Mouse (Mus musculus) kidney, embryonic 15.5 days (tissue): ENCODE data around the gene Gm27021. TPM values are rescaled to one million over a fixed set of nuclear protein-coding genes. Genes with fewer than 3 reads are reported as not detected.
A peak's percentile ranks its signal among the peaks of the same experiment; 100 is the strongest.

ENCODE experiments used
- ATAC-seq: fragments of 200-750 bp; cut with Nextera tagmentation; replicated peaks from 2 replicates; pipeline ENCODE4 v1.8.0; 2017; ENCODE audit warnings: moderate TSS enrichment; ENCODE audit not compliant: low FRiP score
- H3K27ac ChIP-seq: fragments of 300-500 bp; sonication (generic); 2 replicates; pipeline ENCODE4 v1.5.1; 2015; ENCODE audit warnings: mild to moderate bottlenecking, inconsistent platforms
- H3K27me3 ChIP-seq: fragments of 300-500 bp; sonication (generic); 2 replicates; pipeline ENCODE4 v1.6.1; 2015; ENCODE audit warnings: inconsistent platforms
- H3K36me3 ChIP-seq: fragments of 300-500 bp; sonication (generic); 2 replicates; pipeline ENCODE4 v1.6.1; 2015; ENCODE audit warnings: inconsistent platforms
- H3K4me1 ChIP-seq: fragments of 300-500 bp; sonication (generic); 2 replicates; pipeline ENCODE4 v1.6.1; 2015; ENCODE audit warnings: inconsistent platforms
- H3K4me2 ChIP-seq: fragments of 300-500 bp; sonication (generic); 2 replicates; pipeline ENCODE4 v1.6.1; 2015; ENCODE audit warnings: moderate library complexity, mild to moderate bottlenecking, inconsistent platforms
- H3K4me3 ChIP-seq: fragments of 300-500 bp; sonication (generic); replicated peaks from 2 replicates; pipeline ENCODE4 v1.5.1; 2015; ENCODE audit warnings: mild to moderate bottlenecking, inconsistent platforms
- H3K9ac ChIP-seq: fragments of 300-500 bp; sonication (generic); 2 replicates; pipeline ENCODE4 v1.6.1; 2015; ENCODE audit warnings: mild to moderate bottlenecking, inconsistent platforms
- H3K9me3 ChIP-seq: fragments of 300-500 bp; sonication (generic); replicated peaks from 2 replicates; pipeline ENCODE4 v1.6.1; 2016; ENCODE audit warnings: inconsistent platforms
- whole genome bisulfite sequencing: fragments of 180-500 bp; shearing (Covaris S2); methylation state at CpG from one replicate; pipeline ENCODE4 v1.1.7; 2015; ENCODE audit warnings: mixed read lengths; 5-methylcytosine and 5-hydroxymethylcytosine counted together
- polyA plus RNA-seq: library from polyadenylated mRNA; unstranded; fragments of >200 nt; fragmentation: Nextera tagmentation; extraction: Ambion mirVana; gene quantifications from 2 replicates; pipeline ENCODE4 v1.2.1, GENCODE M21; 2015

Gm27021 gene
- polyA plus RNA-seq, 1 experiment from 2014 or later, result 2.8 TPM

DNA sequence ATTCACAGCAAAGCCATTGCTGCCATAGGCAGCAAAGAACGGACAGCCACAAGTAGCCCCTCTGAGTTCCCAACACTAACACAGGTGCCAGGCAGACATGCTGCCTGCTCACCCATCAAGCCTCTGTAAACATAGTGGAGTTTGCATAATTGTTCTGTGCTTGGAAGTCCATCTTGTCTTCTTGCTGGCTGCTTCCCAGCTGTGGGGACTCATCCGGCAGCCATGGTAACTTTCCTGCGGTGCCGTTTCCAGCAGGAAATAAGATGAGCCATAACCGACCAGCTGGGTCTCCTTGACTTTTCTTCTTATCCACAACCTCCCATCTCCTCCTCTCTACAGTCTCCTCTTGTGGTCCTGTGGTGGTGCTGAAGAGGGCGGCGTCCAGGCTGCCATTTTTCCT lies 30.5 kb upstream of the Gm27021 start:
- Histone ChIP-seq H3K4me2 (no peak overlapping the region), H3K9me3 (no peaks in the 10 kb centered on the region), H3K27ac (peak overlapping the region; percentile 66), H3K36me3 (no peaks in the 10 kb centered on the region), H3K4me1 (peaks cover 47% of the 10 kb centered on the region), H3K27me3 (0 out of 2 replicates have a peak, but pooled peaks cover 15% of the 10 kb centered on the region), H3K4me3 (no peak overlapping the region), H3K9ac (no peak overlapping the region)
- WGBS, result 78% methylated on average over 7 of the region's 7 CpGs
- ATAC-seq, result no peak

GRCm38 (mm10) chr8:120697979-120698272 lies 30.0 kb upstream of the Gm27021 start:
- no peak overlapping the region for H3K9ac ChIP-seq
- H3K4me1 ChIP-seq, result peaks cover 48% of the 10 kb centered on the region
- H3K27me3 ChIP-seq, result 0 out of 2 replicates have a peak, but pooled peaks cover 15% of the 10 kb centered on the region
- no peak overlapping the region for H3K4me3 ChIP-seq
- peak overlapping the region; percentile 66; the same call in 1 of the 2 replicates for H3K27ac ChIP-seq
- H3K36me3 ChIP-seq, result no peaks in the 10 kb centered on the region
- no peaks in the 10 kb centered on the region for H3K9me3 ChIP-seq
- no peak overlapping the region for H3K4me2 ChIP-seq
- no peak for ATAC-seq

DNA sequence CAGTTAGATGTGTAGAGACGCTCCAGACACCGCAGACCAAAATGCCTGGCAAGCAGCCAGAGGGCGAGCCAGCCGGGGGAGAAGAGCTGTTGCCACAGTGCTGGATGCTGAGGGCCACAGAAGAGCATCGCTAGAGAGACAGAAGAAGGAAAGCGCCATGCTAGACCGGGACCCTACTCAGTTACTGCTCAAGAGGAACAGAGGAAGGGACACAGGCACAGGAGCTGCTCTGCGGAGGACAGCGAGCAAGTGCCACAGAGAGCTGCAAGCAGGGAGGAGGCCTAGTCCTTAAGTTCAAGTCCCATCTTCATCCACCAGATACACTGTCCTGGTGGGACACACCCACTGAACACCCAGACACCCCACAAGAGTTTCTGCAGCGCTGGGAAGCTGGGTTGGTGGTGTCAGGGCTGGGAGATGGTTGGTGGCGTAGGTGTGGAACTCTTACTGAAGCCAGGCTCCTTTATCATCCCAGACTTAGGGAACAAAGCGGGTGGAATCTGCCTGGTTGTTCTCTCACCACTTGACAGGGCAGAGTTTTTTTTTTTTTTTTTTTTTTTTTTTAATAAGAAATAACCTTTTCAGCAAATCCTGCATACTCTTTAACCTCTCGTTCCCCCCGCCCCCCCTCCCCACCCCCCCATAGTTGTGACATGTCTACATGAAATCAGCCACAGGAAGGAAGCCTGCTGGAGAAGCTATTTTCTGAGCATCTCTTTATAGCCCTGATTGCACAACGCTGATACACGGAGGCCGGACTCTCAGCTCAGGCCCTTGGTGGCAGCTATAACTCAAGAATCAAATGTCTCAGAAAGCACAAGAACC lies 29.5 kb upstream of the Gm27021 start:
- H3K27ac ChIP-seq, result peak overlapping the region; percentile 76
- H3K4me1 ChIP-seq, result peaks cover 51% of the 10 kb centered on the region
- no peak overlapping the region for H3K4me3 ChIP-seq
- H3K9ac ChIP-seq, result no peak overlapping the region
- no peak for ATAC-seq
- H3K36me3 ChIP-seq, result no peaks in the 10 kb centered on the region
- 0 out of 2 replicates have a peak, but pooled peaks cover 15% of the 10 kb centered on the region for H3K27me3 ChIP-seq
- no peaks in the 10 kb centered on the region for H3K9me3 ChIP-seq
- H3K4me2 ChIP-seq, result no peak overlapping the region
- WGBS, result 63% methylated on average over 17 of the region's 17 CpGs

DNA sequence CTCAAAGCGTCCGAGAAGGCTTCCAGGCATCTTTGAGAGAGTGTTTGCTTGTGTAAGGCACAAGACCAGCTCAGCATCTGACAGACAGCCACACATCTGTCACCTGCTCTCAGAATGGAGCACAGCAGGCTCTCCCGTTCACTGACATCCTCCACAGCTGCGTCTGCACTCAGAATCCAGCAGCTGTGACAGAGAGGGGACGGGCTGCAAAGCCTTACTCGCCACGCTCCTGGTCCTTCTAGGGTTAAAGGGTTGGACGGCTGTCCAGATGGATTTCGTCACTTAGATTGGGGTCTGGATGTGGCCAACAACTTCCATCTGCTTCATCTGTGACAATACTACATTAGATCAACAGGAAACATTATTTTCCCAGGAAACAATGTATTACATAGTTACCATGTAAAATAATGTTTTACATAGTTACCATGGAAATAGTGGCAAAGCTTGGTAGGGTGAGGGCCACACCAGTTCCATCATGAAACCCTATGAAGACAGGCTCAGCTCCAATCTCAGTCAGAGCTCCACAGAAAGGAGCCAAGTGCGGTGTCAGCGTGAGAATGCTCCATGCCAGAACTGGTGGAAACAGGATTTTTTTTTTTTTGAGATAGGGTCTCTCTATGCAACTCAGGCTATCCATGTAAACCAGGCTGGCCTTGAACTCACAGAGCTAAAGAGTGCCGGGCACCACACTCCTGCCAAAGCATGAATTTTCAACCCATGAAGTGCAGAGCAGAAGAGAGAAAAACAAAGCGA lies 28.7 kb upstream of the Gm27021 start:
- Histone ChIP-seq H3K9me3 (no peaks in the 10 kb centered on the region), H3K36me3 (no peaks in the 10 kb centered on the region), H3K27me3 (0 out of 2 replicates have a peak, but pooled peaks cover 7% of the 10 kb centered on the region), H3K27ac (peak overlapping the region; percentile 76), H3K4me3 (no peak overlapping the region), H3K4me1 (peaks cover 51% of the 10 kb centered on the region), H3K4me2 (no peak overlapping the region), H3K9ac (no peak overlapping the region)
- 28% methylated on average over 13 of the region's 13 CpGs for WGBS
- peak; percentile 55; the same call in 1 of the 2 replicates for ATAC-seq

DNA sequence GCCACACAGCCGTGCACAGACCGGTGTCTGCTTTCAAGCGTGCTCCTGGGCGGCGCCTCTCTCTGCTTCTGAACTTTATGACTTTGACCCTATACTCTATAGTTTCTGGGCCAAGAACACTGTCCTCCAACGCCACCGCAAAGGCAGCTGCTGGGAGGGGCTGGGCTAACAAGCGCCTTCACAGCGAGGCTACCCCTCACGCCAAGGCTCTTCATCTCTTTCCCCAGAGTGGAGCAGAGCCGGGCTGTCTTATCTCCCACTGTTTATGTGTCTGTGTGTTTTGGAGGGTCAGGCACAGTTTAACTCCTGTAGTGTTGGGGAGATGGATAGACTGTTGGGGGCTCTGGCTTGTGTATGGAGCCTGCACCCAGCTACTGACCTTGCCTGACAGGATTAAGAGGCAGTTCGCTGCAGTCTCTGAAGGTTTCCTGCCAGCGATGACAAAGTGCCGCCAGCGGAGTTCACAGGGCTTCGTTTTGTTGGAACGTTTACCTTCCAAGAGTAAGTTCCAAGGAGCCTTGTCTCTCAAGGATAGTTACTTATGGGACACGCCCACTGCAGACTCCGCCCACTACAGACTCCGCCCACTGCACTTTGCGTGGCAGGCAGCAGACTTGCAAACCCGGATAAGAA lies 26.1 kb upstream of the Gm27021 start:
- peak; percentile 75 for ATAC-seq
- H3K9me3 ChIP-seq, result no peaks in the 10 kb centered on the region
- peaks cover 13% of the 10 kb centered on the region for H3K27me3 ChIP-seq
- peaks cover 43% of the 10 kb centered on the region for H3K4me1 ChIP-seq
- peak overlapping the region; percentile 40 for H3K4me2 ChIP-seq
- 15% methylated on average over 22 of the region's 22 CpGs for WGBS
- H3K27ac ChIP-seq, result peak overlapping the region; percentile 84
- no peak overlapping the region for H3K9ac ChIP-seq
- H3K4me3 ChIP-seq, result 0 out of 2 replicates have a peak overlapping the region, but pooled peaks have one; percentile 14
- no peaks in the 10 kb centered on the region for H3K36me3 ChIP-seq

DNA sequence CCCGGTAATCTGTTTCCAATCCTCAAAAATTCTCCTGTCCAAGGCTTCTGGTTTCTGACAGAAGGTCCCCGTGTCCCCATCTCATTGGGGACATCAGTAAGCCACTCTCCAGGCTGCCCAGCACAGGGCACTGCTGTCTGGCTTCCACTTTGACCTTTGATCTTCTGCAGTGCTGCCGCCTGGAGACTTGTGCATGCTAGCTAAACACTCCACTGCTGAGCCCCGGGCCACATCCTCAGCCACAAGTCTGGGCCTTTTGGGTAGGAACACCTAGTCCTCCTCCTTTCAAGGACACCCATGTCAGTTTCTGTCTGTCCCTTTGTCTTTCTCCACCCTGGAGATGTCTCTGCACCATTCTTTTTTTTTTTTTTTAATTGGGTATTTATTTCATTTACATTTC lies 25.1 kb upstream of the Gm27021 start:
- Histone ChIP-seq H3K4me2 (no peak overlapping the region), H3K4me3 (no peak overlapping the region), H3K9me3 (no peaks in the 10 kb centered on the region), H3K27me3 (peaks cover 22% of the 10 kb centered on the region), H3K27ac (no peak overlapping the region), H3K36me3 (no peaks in the 10 kb centered on the region), H3K4me1 (peaks cover 40% of the 10 kb centered on the region), H3K9ac (no peak overlapping the region)
- 58% methylated on average over 4 of the region's 4 CpGs for WGBS
- ATAC-seq, result no peak

GRCm38 (mm10) chr8:120688511-120688910 lies 20.6 kb upstream of the Gm27021 start:
- WGBS, result 88% methylated on average over 7 of the region's 7 CpGs

GRCm38 (mm10) chr8:120687786-120688185 lies 19.9 kb upstream of the Gm27021 start:
- H3K9ac ChIP-seq, result no peak overlapping the region
- H3K36me3 ChIP-seq, result no peaks in the 10 kb centered on the region
- no peaks in the 10 kb centered on the region for H3K9me3 ChIP-seq
- H3K4me2 ChIP-seq, result no peak overlapping the region
- H3K27me3 ChIP-seq, result peaks cover 32% of the 10 kb centered on the region
- no peak for ATAC-seq
- H3K4me1 ChIP-seq, result peaks cover 10% of the 10 kb centered on the region
- H3K27ac ChIP-seq, result no peak overlapping the region
- WGBS, result 61% methylated on average over 8 of the region's 8 CpGs
- no peak overlapping the region for H3K4me3 ChIP-seq

More at GRCm38 (mm10) chr8:120688511-120688910, 20.6 kb upstream of the Gm27021 start:
- ATAC-seq, result no peak
- Histone ChIP-seq H3K9me3 (no peaks in the 10 kb centered on the region), H3K4me3 (no peak overlapping the region), H3K4me2 (no peak overlapping the region), H3K27me3 (peaks cover 25% of the 10 kb centered on the region), H3K9ac (no peak overlapping the region), H3K36me3 (no peaks in the 10 kb centered on the region), H3K4me1 (peaks cover 13% of the 10 kb centered on the region), H3K27ac (no peak overlapping the region)

DNA sequence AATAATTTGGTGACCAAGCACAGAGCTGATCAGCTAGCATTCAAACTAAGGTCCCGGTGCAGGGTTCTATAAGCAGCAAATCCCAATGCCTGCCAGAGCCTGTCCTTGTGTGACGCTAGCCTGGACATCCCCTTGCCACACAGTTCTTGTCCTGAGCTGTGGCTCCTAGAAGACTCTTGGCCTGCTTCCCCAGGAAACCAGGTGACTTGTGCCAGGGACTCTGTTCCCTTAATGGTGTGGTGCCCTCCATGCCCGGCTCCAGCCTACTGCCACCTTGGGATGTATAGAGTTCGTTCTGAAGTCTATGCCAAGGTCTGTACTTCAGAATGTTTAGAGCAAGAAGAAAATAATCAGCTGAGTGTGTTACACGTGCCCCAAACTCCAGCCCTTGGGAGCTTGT lies 18.7 kb upstream of the Gm27021 start:
- Histone ChIP-seq H3K27me3 (peaks cover 37% of the 10 kb centered on the region), H3K4me3 (no peak overlapping the region), H3K27ac (no peak overlapping the region), H3K9ac (no peak overlapping the region), H3K9me3 (no peaks in the 10 kb centered on the region), H3K4me2 (no peak overlapping the region), H3K36me3 (no peaks in the 10 kb centered on the region), H3K4me1 (peaks cover 9% of the 10 kb centered on the region; the same call in 1 of the 2 replicates)
- 86% methylated on average over 5 of the region's 5 CpGs for WGBS
- ATAC-seq, result no peak

DNA sequence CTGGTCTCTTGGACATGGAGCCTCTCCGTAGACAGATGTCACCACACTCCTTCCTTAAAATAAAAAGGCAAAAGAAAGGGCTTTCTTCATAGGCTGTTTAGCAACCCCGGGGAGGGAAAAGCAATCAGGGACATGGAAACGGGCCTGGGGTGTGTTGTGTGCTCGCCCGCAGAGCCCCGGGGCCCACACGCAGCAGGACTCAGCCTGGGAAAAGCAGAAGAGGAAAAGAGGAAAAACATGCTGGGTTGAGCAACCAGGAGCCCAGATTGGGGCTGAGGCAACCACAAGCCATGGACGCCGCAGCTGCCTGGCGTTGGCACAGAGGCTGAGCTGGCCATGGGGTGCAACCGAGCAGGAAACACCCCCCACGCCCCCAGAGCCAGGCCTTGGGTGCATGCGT lies 18.2 kb upstream of the Gm27021 start:
- ATAC-seq, result no peak
- H3K9me3 ChIP-seq, result no peaks in the 10 kb centered on the region
- no peak overlapping the region for H3K4me3 ChIP-seq
- no peaks in the 10 kb centered on the region for H3K36me3 ChIP-seq
- H3K27ac ChIP-seq, result no peak overlapping the region
- 86% methylated on average over 13 of the region's 13 CpGs for WGBS
- H3K9ac ChIP-seq, result no peak overlapping the region
- no peak overlapping the region for H3K4me2 ChIP-seq
- peaks cover 39% of the 10 kb centered on the region for H3K27me3 ChIP-seq
- peaks cover 9% of the 10 kb centered on the region; the same call in 1 of the 2 replicates for H3K4me1 ChIP-seq

- H3K4me2 ChIP-seq, result no peak overlapping the region
- H3K4me3 ChIP-seq, result no peak overlapping the region
- H3K9ac ChIP-seq, result no peak overlapping the region
- H3K27ac ChIP-seq, result no peak overlapping the region
- H3K4me1 ChIP-seq, result peaks cover 9% of the 10 kb centered on the region; the same call in 1 of the 2 replicates
- H3K36me3 ChIP-seq, result no peaks in the 10 kb centered on the region
- ATAC-seq, result no peak
- peaks cover 39% of the 10 kb centered on the region for H3K27me3 ChIP-seq
- 81% methylated on average over 8 of the region's 8 CpGs for WGBS
- H3K9me3 ChIP-seq, result no peaks in the 10 kb centered on the region
Observed at GRCm38 (mm10) chr8:120685591-120685990, 17.7 kb upstream of the Gm27021 start.

DNA sequence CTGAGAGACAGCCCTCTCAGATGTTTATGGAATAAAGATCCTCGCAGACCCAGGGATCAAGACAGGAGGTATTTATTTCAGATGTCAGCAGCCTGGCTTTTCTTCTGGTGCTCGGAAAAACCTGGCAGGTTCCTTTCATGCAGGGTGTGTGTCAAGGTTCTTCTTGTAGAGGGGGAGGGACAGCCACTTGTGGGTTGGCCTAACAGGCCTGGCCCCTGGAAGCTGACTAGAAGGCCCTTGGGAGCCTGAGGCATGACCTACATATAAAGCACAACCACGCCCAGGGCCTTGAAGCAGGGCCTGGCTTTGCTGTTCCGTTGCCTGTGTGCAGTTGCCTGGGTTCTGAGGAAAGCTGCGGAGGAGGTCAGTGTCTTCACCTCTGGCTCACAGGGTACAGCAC lies 17.2 kb upstream of the Gm27021 start:
- H3K4me1 ChIP-seq, result peaks cover 9% of the 10 kb centered on the region; the same call in 1 of the 2 replicates
- H3K9ac ChIP-seq, result no peak overlapping the region
- no peak for ATAC-seq
- peaks cover 36% of the 10 kb centered on the region for H3K27me3 ChIP-seq
- no peak overlapping the region for H3K27ac ChIP-seq
- no peaks in the 10 kb centered on the region for H3K36me3 ChIP-seq
- 61% methylated on average over 5 of the region's 5 CpGs for WGBS
- H3K9me3 ChIP-seq, result no peaks in the 10 kb centered on the region
- H3K4me3 ChIP-seq, result no peak overlapping the region
- H3K4me2 ChIP-seq, result no peak overlapping the region
